Mouse (Mus musculus) lung, adult 2 months (tissue): ENCODE results near the gene Cdc20b. TPM values are rescaled to one million over a fixed set of nuclear protein-coding genes. Genes with fewer than 3 reads are reported as not detected.

Source experiments
- DNase-seq: peaks from one replicate; pipeline ENCODE4 v3.0.0; 2022
- H3K4me1 ChIP-seq: fragments of 200-500 bp; 2 replicates; pipeline ENCODE4 v1.6.1; 2011; ENCODE audit warnings: low read length; ENCODE audit not compliant: control insufficient read depth, insufficient read depth
- H3K4me3 ChIP-seq: fragments of 200-500 bp; replicated peaks from 2 replicates; pipeline ENCODE3; 2011; ENCODE audit warnings: low read depth, mild to moderate bottlenecking, control low read depth, low read length; ENCODE audit errors: extremely low read depth
- CTCF ChIP-seq: fragments of 200-500 bp; IDR thresholded peaks from 2 replicates; pipeline ENCODE4 v1.5.1; 2011; ENCODE audit warnings: mild to moderate bottlenecking, low read length, control low read depth; ENCODE audit not compliant: insufficient read depth
- POLR2A ChIP-seq: fragments of 200-500 bp; IDR thresholded peaks from 2 replicates; pipeline ENCODE4 v1.6.1; 2011; ENCODE audit warnings: low read depth, mild to moderate bottlenecking, control low read depth, low read length, borderline replicate concordance; ENCODE audit errors: extremely low read depth
- WGBS: fragments of 180-500 bp; shearing (Covaris S2); methylation state at CpG from one replicate; pipeline ENCODE4 v1.1.7; 2018; 5-methylcytosine and 5-hydroxymethylcytosine counted together
- polyA plus RNA-seq: library from polyadenylated mRNA; depleted of rRNA; stranded (reverse); fragments of >200 nt; gene quantifications from 2 replicates; pipeline ENCODE4 v1.2.3, GENCODE M21; 2012

Gene Cdc20b
- polyA plus RNA-seq, 1 experiment, result 0.27 TPM

- TF ChIP-seq POLR2A (no peak), CTCF (no peak)
- Histone ChIP-seq H3K4me3 (peak overlapping the region; percentile 73), H3K4me1 (peaks cover 2% of the 10 kb centered on the region; the same call in 1 of the 2 replicates)
- WGBS, result 13% methylated on average over 18 of the region's 18 CpGs
- no peak for DNase-seq
Observed at GRCm38 (mm10) chr13:113045458-113046110, 10.7 kb downstream of the Cdc20b start.

GRCm38 (mm10) chr13:113046211-113046883 is 11.4 kb downstream of the Cdc20b start, which contains the start of gene Gpx8:
Gene Gpx8 (minus strand): TSS chr13:113046410.
- TF ChIP-seq POLR2A (no peak), CTCF (no peak)
- 4% methylated on average over 21 of the region's 21 CpGs for WGBS
- Histone ChIP-seq H3K4me3 (peak within 1 kb of the TSS; percentile 73), H3K4me1 (peaks cover 2% of the 10 kb centered on the region; the same call in 1 of the 2 replicates)
- peak; percentile 60 for DNase-seq

- Histone ChIP-seq H3K4me3 (no peak overlapping the region), H3K4me1 (peaks cover 2% of the 10 kb centered on the region; the same call in 1 of the 2 replicates)
- TF ChIP-seq CTCF (no peak), POLR2A (no peak)
- DNase-seq, result no peak
Observed at GRCm38 (mm10) chr13:113047018-113047417, 12.1 kb downstream of the Cdc20b start.

GRCm38 (mm10) chr13:113047647-113048046 is 12.7 kb downstream of the Cdc20b start:
- Histone ChIP-seq H3K4me1 (peaks cover 2% of the 10 kb centered on the region; the same call in 1 of the 2 replicates), H3K4me3 (no peak overlapping the region)
- no peak for DNase-seq
- TF ChIP-seq CTCF (no peak), POLR2A (no peak)
- WGBS, result 66% methylated on average over 3 of the region's 3 CpGs

- 78% methylated on average over 8 of the region's 8 CpGs for WGBS
- TF ChIP-seq CTCF (no peak), POLR2A (no peak)
- H3K4me3 ChIP-seq, result no peak overlapping the region
Observed at GRCm38 (mm10) chr13:113054230-113054629, 19.3 kb downstream of the Cdc20b start.

GRCm38 (mm10) chr13:113055826-113056225 is 20.9 kb downstream of the Cdc20b start:
- no peak overlapping the region for H3K4me3 ChIP-seq
- TF ChIP-seq POLR2A (no peak), CTCF (no peak)
- WGBS, result 42% methylated on average over 8 of the region's 8 CpGs
- DNase-seq, result no peak
- no peaks in the 10 kb centered on the region for H3K4me1 ChIP-seq

More at GRCm38 (mm10) chr13:113054230-113054629, 19.3 kb downstream of the Cdc20b start:
- H3K4me1 ChIP-seq, result no peaks in the 10 kb centered on the region
- DNase-seq, result no peak

- no peak for DNase-seq
- Histone ChIP-seq H3K4me1 (no peaks in the 10 kb centered on the region), H3K4me3 (no peak overlapping the region)
- WGBS, result 77% methylated on average over 6 of the region's 6 CpGs
- TF ChIP-seq POLR2A, result no peak
- no peak for TF ChIP-seq CTCF
Observed at GRCm38 (mm10) chr13:113061746-113062145, 26.8 kb downstream of the Cdc20b start.

GRCm38 (mm10) chr13:113064542-113064941 is 29.6 kb downstream of the Cdc20b start:
- Histone ChIP-seq H3K4me3 (no peak overlapping the region), H3K4me1 (no peaks in the 10 kb centered on the region)
- 89% methylated on average over 9 of the region's 9 CpGs for WGBS
- DNase-seq, result no peak
- TF ChIP-seq CTCF (no peak), POLR2A (no peak)

GRCm38 (mm10) chr13:113079021-113079420 is 44.1 kb downstream of the Cdc20b start:
- WGBS, result 86% methylated on average over 9 of the region's 9 CpGs
- DNase-seq, result no peak
- Histone ChIP-seq H3K4me3 (no peak overlapping the region), H3K4me1 (no peaks in the 10 kb centered on the region)
- no peak for TF ChIP-seq POLR2A
- no peak for TF ChIP-seq CTCF
